Mouse (Mus musculus) midbrain, embryonic 16.5 days (tissue): ENCODE measurements around the gene Ahdc1. TPM values are rescaled to one million over a fixed set of nuclear protein-coding genes. Genes with fewer than 3 reads are reported as not detected.

ENCODE experiments used
- ATAC-seq: fragments of 200-750 bp; cut with Nextera tagmentation; 2 replicates; pipeline ENCODE4 v1.8.0; 2017; ENCODE audit warnings: moderate TSS enrichment
- H3K27ac ChIP-seq: fragments of 300-500 bp; sonication (generic); 2 replicates; pipeline ENCODE4 v1.5.1; 2014; ENCODE audit warnings: mild to moderate bottlenecking, low read length, mixed read lengths
- H3K27me3 ChIP-seq: fragments of 300-500 bp; sonication (generic); 2 replicates; pipeline ENCODE4 v1.6.1; 2014; ENCODE audit warnings: low read depth, low read length, mixed read lengths; ENCODE audit not compliant: control insufficient read depth, insufficient read depth
- H3K36me3 ChIP-seq: fragments of 300-500 bp; sonication (generic); 2 replicates; pipeline ENCODE4 v1.6.1; 2014; ENCODE audit warnings: mild to moderate bottlenecking, low read length, moderate library complexity, mixed read lengths; ENCODE audit not compliant: control insufficient read depth, insufficient read depth
- H3K4me1 ChIP-seq: fragments of 300-500 bp; sonication (generic); 2 replicates; pipeline ENCODE4 v1.6.1; 2014; ENCODE audit warnings: mild to moderate bottlenecking, low read length, mixed read lengths; ENCODE audit not compliant: control insufficient read depth, insufficient read depth
- H3K4me2 ChIP-seq: fragments of 300-500 bp; sonication (generic); 2 replicates; pipeline ENCODE4 v1.6.1; 2014; ENCODE audit warnings: mild to moderate bottlenecking, low read length, mixed read lengths
- H3K4me3 ChIP-seq: fragments of 300-500 bp; sonication (generic); 2 replicates; pipeline ENCODE4 v1.5.1; 2014; ENCODE audit warnings: low read depth, mild to moderate bottlenecking, low read length, moderate library complexity, mixed read lengths
- H3K9ac ChIP-seq: fragments of 300-500 bp; sonication (generic); 2 replicates; pipeline ENCODE4 v1.6.1; 2014; ENCODE audit warnings: low read depth, low read length, mixed read lengths
- H3K9me3 ChIP-seq: fragments of 300-500 bp; sonication (generic); replicated peaks from 2 replicates; pipeline ENCODE4 v1.6.1; 2014; ENCODE audit warnings: mild to moderate bottlenecking, low read length, mixed read lengths; ENCODE audit not compliant: control insufficient read depth, poor library complexity, severe bottlenecking
- WGBS: fragments of 180-500 bp; shearing (Covaris S2); extraction: QIAGEN DNeasy Blood & Tissue Kit; methylation state at CpG from one replicate; pipeline ENCODE4 v1.1.7; 2014; 5-methylcytosine and 5-hydroxymethylcytosine counted together
- polyA plus RNA-seq: library from polyadenylated mRNA; unstranded; fragments of >200 nt; fragmentation: Nextera tagmentation; extraction: Ambion mirVana; gene quantifications from 2 replicates; pipeline ENCODE4 v1.2.1, GENCODE M21; 2015

The Ahdc1 gene
- polyA plus RNA-seq, 1 experiment from 2014 or later = 11.2 TPM

GRCm38 (mm10) chr4:133043798-133044646 is 33.0 kb downstream of the Ahdc1 start:
- 33% methylated on average over 6 of the region's 6 CpGs for WGBS
- H3K27me3 ChIP-seq = no peaks in the 10 kb centered on the region
- H3K4me2 ChIP-seq = peak overlapping the region; percentile 64; the same call in 1 of the 2 replicates
- H3K9ac ChIP-seq = peak overlapping the region; percentile 62
- peaks cover 94% of the 10 kb centered on the region for H3K4me1 ChIP-seq
- H3K27ac ChIP-seq = peak overlapping the region; percentile 92
- no peaks in the 10 kb centered on the region for H3K9me3 ChIP-seq
- no peak overlapping the region for H3K4me3 ChIP-seq
- no peaks in the 10 kb centered on the region for H3K36me3 ChIP-seq
- ATAC-seq = no peak

- 27% methylated on average over 6 of the region's 6 CpGs for WGBS
- no peak overlapping the region for H3K4me3 ChIP-seq
- H3K27ac ChIP-seq = peak overlapping the region; percentile 41
- H3K9me3 ChIP-seq = no peaks in the 10 kb centered on the region
- ATAC-seq = no peak
- peak overlapping the region; percentile 26; the same call in 1 of the 2 replicates for H3K9ac ChIP-seq
- H3K36me3 ChIP-seq = no peaks in the 10 kb centered on the region
- H3K4me1 ChIP-seq = peaks cover 95% of the 10 kb centered on the region
- H3K4me2 ChIP-seq = no peak overlapping the region
- H3K27me3 ChIP-seq = no peaks in the 10 kb centered on the region
Observed at GRCm38 (mm10) chr4:133044647-133045094, 33.6 kb downstream of the Ahdc1 start.

- Histone ChIP-seq H3K27me3 (no peaks in the 10 kb centered on the region), H3K4me3 (no peak overlapping the region), H3K27ac (peak overlapping the region; percentile 73), H3K9me3 (no peaks in the 10 kb centered on the region), H3K9ac (peak overlapping the region; percentile 43), H3K36me3 (no peaks in the 10 kb centered on the region), H3K4me2 (no peak overlapping the region), H3K4me1 (peaks cover 89% of the 10 kb centered on the region)
- ATAC-seq = no peak
- 33% methylated on average over 11 of the region's 11 CpGs for WGBS
Observed at GRCm38 (mm10) chr4:133045771-133046474, 34.9 kb downstream of the Ahdc1 start.

GRCm38 (mm10) chr4:133046691-133047352 is 35.8 kb downstream of the Ahdc1 start:
- Histone ChIP-seq H3K4me2 (peak overlapping the region; percentile 36; the same call in 1 of the 2 replicates), H3K27ac (peak overlapping the region; percentile 73), H3K9me3 (no peaks in the 10 kb centered on the region), H3K9ac (peak overlapping the region; percentile 37), H3K4me3 (no peak overlapping the region), H3K36me3 (no peaks in the 10 kb centered on the region), H3K27me3 (no peaks in the 10 kb centered on the region), H3K4me1 (peaks cover 88% of the 10 kb centered on the region)
- WGBS = 18% methylated on average over 12 of the region's 12 CpGs
- ATAC-seq = no peak; the same call in 1 of the 2 replicates

GRCm38 (mm10) chr4:133047353-133048105 is 36.5 kb downstream of the Ahdc1 start:
- 5% methylated on average over 16 of the region's 16 CpGs for WGBS
- Histone ChIP-seq H3K27ac (peak overlapping the region; percentile 73), H3K36me3 (no peaks in the 10 kb centered on the region), H3K4me1 (peaks cover 88% of the 10 kb centered on the region), H3K4me3 (no peak overlapping the region), H3K27me3 (no peaks in the 10 kb centered on the region), H3K9ac (peak overlapping the region; percentile 37), H3K4me2 (peak overlapping the region; percentile 36), H3K9me3 (no peaks in the 10 kb centered on the region)
- ATAC-seq = peak; percentile 26

- no peak overlapping the region for H3K4me2 ChIP-seq
- H3K27ac ChIP-seq = no peak overlapping the region; the same call in 1 of the 2 replicates
- no peak for ATAC-seq
- WGBS = 49% methylated on average over 19 of the region's 19 CpGs
- no peaks in the 10 kb centered on the region for H3K27me3 ChIP-seq
- no peak overlapping the region for H3K9ac ChIP-seq
- no peaks in the 10 kb centered on the region for H3K36me3 ChIP-seq
- H3K4me1 ChIP-seq = peaks cover 80% of the 10 kb centered on the region
- H3K4me3 ChIP-seq = no peak overlapping the region
- H3K9me3 ChIP-seq = no peaks in the 10 kb centered on the region
Observed at GRCm38 (mm10) chr4:133049071-133049920, 38.2 kb downstream of the Ahdc1 start.

GRCm38 (mm10) chr4:133050196-133050836 is 39.3 kb downstream of the Ahdc1 start:
- no peaks in the 10 kb centered on the region for H3K27me3 ChIP-seq
- H3K9me3 ChIP-seq = no peaks in the 10 kb centered on the region
- H3K4me3 ChIP-seq = no peak overlapping the region
- H3K36me3 ChIP-seq = peaks cover 3% of the 10 kb centered on the region; the same call in 1 of the 2 replicates
- no peak overlapping the region for H3K27ac ChIP-seq
- no peak overlapping the region for H3K4me2 ChIP-seq
- WGBS = 63% methylated on average over 9 of the region's 9 CpGs
- H3K9ac ChIP-seq = no peak overlapping the region
- no peak for ATAC-seq
- peaks cover 70% of the 10 kb centered on the region for H3K4me1 ChIP-seq
